Mouse (Mus musculus): ENCODE measurements at regions not wholly inside any gene's neighbourhood (a gene's known extent, or its start where the extent isn't known, plus 50 kb on each side); places are given as distances from the start of the nearest gene placed in this dataset.

DNA sequence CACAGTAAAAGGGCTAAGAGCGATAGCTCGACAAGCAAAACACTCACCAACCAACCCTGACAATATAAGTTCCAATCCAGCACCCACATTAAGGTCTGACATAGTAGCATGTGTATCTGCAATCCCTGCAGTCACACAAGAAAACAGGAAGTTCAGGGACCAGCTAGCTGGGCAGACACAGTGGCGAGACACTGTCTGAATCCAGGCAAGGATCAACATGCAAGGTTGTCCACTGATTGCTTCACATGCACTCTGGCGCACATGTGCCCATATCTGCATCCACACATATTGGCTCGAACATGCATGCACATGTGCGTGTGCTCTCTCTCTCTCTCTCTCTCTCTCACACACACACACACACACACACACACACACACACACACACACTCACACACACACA lies 95.5 kb downstream of the Sox4 start:
- H3K27ac ChIP-seq (ENCODE audit: insufficient read depth, low read length) = no peak overlapping the region
- TF ChIP-seq POLR2A (IDR thresholded peaks at IDR 0.05; ENCODE audit: borderline replicate concordance, insufficient read depth, low read length) = no peak
- no peak for TF ChIP-seq CTCF (IDR thresholded peaks at IDR 0.05; ENCODE audit: borderline replicate concordance, insufficient read depth, low read depth, low read length)
- DNase-seq = no peak
- no peaks in the 10 kb centered on the region for H3K4me1 ChIP-seq (ENCODE audit: control insufficient read depth, insufficient read depth, low read length)
- no peak overlapping the region for H3K4me3 ChIP-seq (replicated peaks; ENCODE audit: insufficient read depth, low read depth, low read length)
- 94% methylated on average over 6 of the region's 6 CpGs for WGBS
- no peaks in the 10 kb centered on the region for H3K27me3 ChIP-seq (ENCODE audit: control insufficient read depth, insufficient read depth, low read length)

DNA sequence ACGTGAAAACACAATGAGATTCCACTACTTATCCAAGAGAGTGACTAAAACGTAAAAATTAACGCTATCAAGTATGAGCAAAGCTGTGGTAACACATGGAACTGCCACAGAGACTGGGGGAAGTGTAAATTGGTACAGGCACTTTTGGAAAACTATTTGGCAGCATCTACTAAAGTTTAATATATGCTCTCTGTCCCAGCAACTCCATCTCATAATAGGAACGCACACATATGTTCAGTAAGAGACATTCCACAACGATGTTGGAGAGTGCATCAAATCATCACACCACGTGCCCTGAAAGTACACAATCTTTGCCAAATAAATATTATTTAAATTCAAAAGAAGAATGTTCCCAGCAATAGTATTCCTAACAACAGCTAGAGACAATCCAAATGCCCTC lies 96.3 kb downstream of the Sox4 start:
- 83% methylated on average over 6 of the region's 6 CpGs for WGBS
- no peak for DNase-seq
- H3K27me3 ChIP-seq (ENCODE audit: control insufficient read depth, insufficient read depth, low read length) = no peaks in the 10 kb centered on the region
- no peak overlapping the region for H3K27ac ChIP-seq (ENCODE audit: insufficient read depth, low read length)
- TF ChIP-seq POLR2A (IDR thresholded peaks at IDR 0.05; ENCODE audit: borderline replicate concordance, insufficient read depth, low read length) (no peak), CTCF (IDR thresholded peaks at IDR 0.05; ENCODE audit: borderline replicate concordance, insufficient read depth, low read depth, low read length) (no peak)
- no peaks in the 10 kb centered on the region for H3K4me1 ChIP-seq (ENCODE audit: control insufficient read depth, insufficient read depth, low read length)
- no peak overlapping the region for H3K4me3 ChIP-seq (replicated peaks; ENCODE audit: insufficient read depth, low read depth, low read length)

DNA sequence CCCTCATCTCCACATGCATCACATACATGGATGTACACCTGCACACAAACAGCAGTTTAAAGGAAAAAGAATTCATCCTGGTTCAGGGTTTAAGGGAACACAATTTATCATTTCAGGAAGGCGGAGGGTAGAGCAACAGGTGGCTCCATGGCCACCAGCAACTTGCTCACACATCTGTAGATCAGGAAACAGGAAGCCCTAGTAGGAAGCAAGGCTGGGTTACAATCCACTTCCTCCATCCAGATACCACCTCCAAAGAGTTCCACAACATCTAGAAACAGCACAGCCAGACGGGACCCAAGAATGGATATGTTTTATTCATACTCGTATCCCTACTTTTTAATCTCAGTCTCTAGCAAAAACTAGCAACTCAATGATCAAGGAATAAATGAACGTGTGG lies 97.0 kb downstream of the Sox4 start:
- no peak overlapping the region for H3K27ac ChIP-seq (ENCODE audit: insufficient read depth, low read length)
- H3K4me3 ChIP-seq (replicated peaks; ENCODE audit: insufficient read depth, low read depth, low read length) = no peak overlapping the region
- DNase-seq = no peak
- 90% methylated on average over 4 of the region's 4 CpGs for WGBS
- TF ChIP-seq POLR2A (IDR thresholded peaks at IDR 0.05; ENCODE audit: borderline replicate concordance, insufficient read depth, low read length) (no peak), CTCF (IDR thresholded peaks at IDR 0.05; ENCODE audit: borderline replicate concordance, insufficient read depth, low read depth, low read length) (no peak)
- no peaks in the 10 kb centered on the region for H3K4me1 ChIP-seq (ENCODE audit: control insufficient read depth, insufficient read depth, low read length)
- no peaks in the 10 kb centered on the region for H3K27me3 ChIP-seq (ENCODE audit: control insufficient read depth, insufficient read depth, low read length)

DNA sequence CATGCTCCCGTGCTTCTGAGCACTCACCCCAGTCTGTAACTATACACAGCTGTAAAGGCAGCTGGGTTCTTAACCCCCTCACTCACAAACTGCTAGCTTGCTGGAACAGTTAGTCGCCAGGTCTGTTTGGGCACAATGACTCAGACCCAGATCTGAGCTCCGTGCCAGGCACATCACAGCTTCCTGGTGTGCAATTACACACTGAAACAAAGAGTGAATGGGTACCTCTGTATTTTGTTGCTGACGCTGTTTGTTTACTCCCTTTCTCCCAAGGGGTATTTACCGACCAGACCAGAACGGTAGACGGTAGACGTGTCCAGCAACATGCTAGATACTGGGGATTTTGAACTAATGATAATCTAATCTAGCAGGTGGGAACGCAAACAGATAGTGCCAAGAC lies 99.3 kb downstream of the Sox4 start:
- WGBS = 60% methylated on average over 9 of the region's 9 CpGs
- no peaks in the 10 kb centered on the region; the same call in 1 of the 2 replicates for H3K27me3 ChIP-seq (ENCODE audit: control insufficient read depth, insufficient read depth, low read length)
- H3K4me1 ChIP-seq (ENCODE audit: control insufficient read depth, insufficient read depth, low read length) = no peaks in the 10 kb centered on the region
- H3K4me3 ChIP-seq (replicated peaks; ENCODE audit: insufficient read depth, low read depth, low read length) = no peak overlapping the region
- no peak for DNase-seq
- no peak overlapping the region for H3K27ac ChIP-seq (ENCODE audit: insufficient read depth, low read length)
- no peak for TF ChIP-seq CTCF (IDR thresholded peaks at IDR 0.05; ENCODE audit: borderline replicate concordance, insufficient read depth, low read depth, low read length)
- TF ChIP-seq POLR2A (IDR thresholded peaks at IDR 0.05; ENCODE audit: borderline replicate concordance, insufficient read depth, low read length) = no peak

DNA sequence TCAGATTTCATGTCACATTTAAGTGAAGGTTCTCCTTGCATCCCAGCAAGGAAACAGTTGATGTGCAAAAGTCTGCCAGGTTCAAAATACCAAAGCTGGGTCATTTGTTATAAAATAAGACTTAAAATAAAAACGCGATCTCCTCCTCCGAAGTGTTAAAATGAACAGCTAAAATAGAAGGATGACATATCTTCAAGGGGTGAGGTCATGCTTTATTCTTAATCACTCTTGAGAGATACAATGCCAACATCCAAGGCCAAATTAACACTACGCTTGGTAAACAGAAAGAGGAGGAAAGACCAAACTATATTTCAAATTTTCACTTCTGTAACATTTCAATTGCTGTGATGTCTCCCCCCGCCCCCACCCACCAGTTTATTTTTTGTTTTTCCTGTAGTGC lies 105.2 kb downstream of the Sox4 start:
- Histone ChIP-seq H3K27me3 (ENCODE audit: control insufficient read depth, insufficient read depth, low read length) (no peaks in the 10 kb centered on the region; the same call in 1 of the 2 replicates), H3K4me1 (ENCODE audit: control insufficient read depth, insufficient read depth, low read length) (no peaks in the 10 kb centered on the region), H3K4me3 (replicated peaks; ENCODE audit: insufficient read depth, low read depth, low read length) (no peak overlapping the region), H3K27ac (ENCODE audit: insufficient read depth, low read length) (no peak overlapping the region)
- no peak for DNase-seq
- TF ChIP-seq POLR2A (IDR thresholded peaks at IDR 0.05; ENCODE audit: borderline replicate concordance, insufficient read depth, low read length) = no peak
- WGBS = 93% methylated on average over 5 of the region's 5 CpGs

DNA sequence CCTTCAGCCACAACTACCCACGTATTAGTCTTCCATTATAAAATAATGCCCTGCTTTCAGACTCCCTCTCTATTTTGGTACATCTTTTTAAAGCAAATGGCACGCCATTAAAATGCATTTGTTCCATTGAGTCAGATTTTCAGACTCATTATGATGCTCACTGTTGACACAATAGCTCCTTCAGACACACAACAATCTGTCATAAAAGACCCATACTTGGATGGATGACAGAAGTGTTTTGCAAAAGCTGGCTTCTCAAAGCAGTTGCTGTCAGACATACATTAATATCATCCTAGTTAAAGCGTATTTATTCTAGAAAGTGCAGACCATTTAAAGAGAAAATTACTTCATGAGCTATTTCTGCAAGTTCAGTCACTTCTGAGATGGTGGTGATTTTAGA lies 106.0 kb downstream of the Sox4 start:
- DNase-seq = no peak
- Histone ChIP-seq H3K4me3 (replicated peaks; ENCODE audit: insufficient read depth, low read depth, low read length) (no peak overlapping the region), H3K4me1 (ENCODE audit: control insufficient read depth, insufficient read depth, low read length) (no peaks in the 10 kb centered on the region), H3K27ac (ENCODE audit: insufficient read depth, low read length) (no peak overlapping the region), H3K27me3 (ENCODE audit: control insufficient read depth, insufficient read depth, low read length) (no peaks in the 10 kb centered on the region; the same call in 1 of the 2 replicates)
- 68% methylated on average over 3 of the region's 3 CpGs for WGBS
- TF ChIP-seq CTCF (IDR thresholded peaks at IDR 0.05; ENCODE audit: borderline replicate concordance, insufficient read depth, low read depth, low read length) (no peak), POLR2A (IDR thresholded peaks at IDR 0.05; ENCODE audit: borderline replicate concordance, insufficient read depth, low read length) (no peak)

DNA sequence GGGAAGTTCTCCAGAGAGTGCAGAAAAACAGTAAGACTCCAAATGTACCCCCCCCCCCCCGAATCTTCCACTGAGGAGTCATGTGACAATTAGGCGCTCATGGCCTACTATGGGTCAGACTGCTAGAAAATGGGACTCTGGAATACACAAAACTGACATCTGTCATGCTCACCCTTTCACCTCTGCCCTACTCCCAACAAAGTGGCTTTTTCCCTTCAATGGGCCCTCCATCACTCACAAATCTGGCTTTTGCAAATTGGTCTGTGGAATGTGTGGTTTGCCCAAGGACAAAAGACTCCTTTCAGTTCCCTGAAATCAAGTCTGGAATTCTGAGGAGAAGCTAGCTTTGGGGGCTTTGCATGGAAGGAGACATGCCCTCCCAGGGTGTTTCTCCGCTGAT lies 109.0 kb downstream of the Sox4 start:
- WGBS = 90% methylated on average over 3 of the region's 3 CpGs
- H3K27me3 ChIP-seq (ENCODE audit: control insufficient read depth, insufficient read depth, low read length) = no peaks in the 10 kb centered on the region; the same call in 1 of the 2 replicates
- no peaks in the 10 kb centered on the region for H3K4me1 ChIP-seq (ENCODE audit: control insufficient read depth, insufficient read depth, low read length)

DNA sequence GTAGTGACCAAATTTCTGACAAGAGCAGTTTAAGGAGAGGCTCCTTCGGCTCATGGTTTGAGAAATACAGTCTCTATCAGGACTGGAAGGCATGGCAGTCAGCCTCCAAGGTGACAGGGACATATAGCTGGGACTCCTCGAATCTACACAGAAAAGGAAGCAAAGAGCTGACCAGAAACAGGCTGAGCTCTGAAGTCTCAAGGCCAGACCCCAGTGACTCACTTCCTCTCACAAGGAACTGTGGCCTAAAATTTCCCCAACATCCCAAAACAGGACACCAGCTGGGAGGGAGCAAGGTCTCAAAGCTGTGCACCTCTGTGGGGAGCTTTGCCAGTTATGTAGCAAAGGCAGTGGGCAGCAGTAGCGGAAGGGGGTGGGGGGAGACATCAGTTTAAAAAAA lies 110.7 kb downstream of the Sox4 start:
- TF ChIP-seq CTCF (IDR thresholded peaks at IDR 0.05; ENCODE audit: borderline replicate concordance, insufficient read depth, low read depth, low read length) = no peak
- no peak for TF ChIP-seq POLR2A (IDR thresholded peaks at IDR 0.05; ENCODE audit: borderline replicate concordance, insufficient read depth, low read length)
- DNase-seq = no peak
- 92% methylated on average over 3 of the region's 3 CpGs for WGBS

More for the DNA sequence above, 109.0 kb downstream of the Sox4 start:
- Histone ChIP-seq H3K27ac (ENCODE audit: insufficient read depth, low read length) (no peak overlapping the region), H3K4me3 (replicated peaks; ENCODE audit: insufficient read depth, low read depth, low read length) (no peak overlapping the region)
- TF ChIP-seq CTCF (IDR thresholded peaks at IDR 0.05; ENCODE audit: borderline replicate concordance, insufficient read depth, low read depth, low read length) = no peak
- TF ChIP-seq POLR2A (IDR thresholded peaks at IDR 0.05; ENCODE audit: borderline replicate concordance, insufficient read depth, low read length) = no peak
- no peak for DNase-seq

More for the DNA sequence above, 110.7 kb downstream of the Sox4 start:
- Histone ChIP-seq H3K27ac (ENCODE audit: insufficient read depth, low read length) (no peak overlapping the region), H3K4me3 (replicated peaks; ENCODE audit: insufficient read depth, low read depth, low read length) (no peak overlapping the region), H3K4me1 (ENCODE audit: control insufficient read depth, insufficient read depth, low read length) (no peaks in the 10 kb centered on the region), H3K27me3 (ENCODE audit: control insufficient read depth, insufficient read depth, low read length) (no peaks in the 10 kb centered on the region)
